16 mouse cellular contexts compared by ENCODE assay signal in the genomic region with DNA sequence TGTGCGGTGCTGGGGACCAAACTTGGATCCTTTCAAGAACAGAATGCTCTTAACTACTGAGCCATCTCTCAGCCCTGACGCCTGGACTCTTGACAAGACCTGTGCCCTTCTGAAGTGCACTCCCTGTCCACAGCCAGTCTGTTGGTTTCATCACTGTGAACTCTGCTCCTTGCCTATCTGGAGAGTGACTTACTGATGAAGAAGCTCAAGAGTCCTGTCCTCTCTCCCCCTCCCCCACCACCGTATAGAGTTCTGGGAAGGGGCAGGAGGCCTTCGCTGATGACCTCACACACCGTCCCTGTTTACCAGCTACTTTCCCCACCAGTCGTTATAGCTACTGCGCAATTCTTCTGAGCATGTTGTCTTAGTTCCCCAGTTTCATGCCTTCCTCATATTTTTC. TPM values are rescaled to one million over a fixed set of nuclear protein-coding genes. Genes with fewer than 3 reads are reported as not detected.
A peak's percentile ranks its signal among the peaks of the same experiment; 100 is the strongest.
DNase-seq lines count a peak whose midpoint lies in the region; ATAC-seq and TF ChIP-seq lines count a peak whose summit lies in the region.
"Had no signal": no experiment of that assay in that cellular context is flagged by ENCODE, and none has a peak within 500 bp of the region (broad histone marks: within the 10 kb centered on the region; RNA-seq: fewer than 3 reads in every experiment).

No protein-coding gene starts in this region.

- TF ChIP-seq EP300 in stomach, postnatal 0 days (optimal IDR thresholded peaks at IDR 0.05): no peak
- TF ChIP-seq EP300 in liver, postnatal 0 days (IDR thresholded peaks at IDR 0.05; ENCODE audit: low read depth): peak; percentile 88

- H3K4me1 ChIP-seq in kidney, adult 2 months (ENCODE audit: control insufficient read depth, insufficient read depth, low read length): peaks cover 4% of the 10 kb centered on the region; the same call in 1 of the 2 replicates
- H3K4me1 ChIP-seq in kidney, embryonic 16.5 days (ENCODE audit: insufficient read depth, low read length): peaks cover 24% of the 10 kb centered on the region
- H3K4me1 ChIP-seq in stomach, embryonic 16.5 days (ENCODE audit: control insufficient read depth, insufficient read depth, low read length): peaks cover 17% of the 10 kb centered on the region
- H3K4me1 ChIP-seq in stomach, postnatal 0 days (replicated peaks; ENCODE audit: control insufficient read depth, insufficient read depth): 0 out of 2 replicates have a peak, but pooled peaks cover 2% of the 10 kb centered on the region
- H3K4me1 ChIP-seq in liver, postnatal 0 days (ENCODE audit: insufficient read depth): peaks cover 25% of the 10 kb centered on the region

- no peak for TF ChIP-seq POLR2A in kidney, adult 2 months (IDR thresholded peaks at IDR 0.05; ENCODE audit: low read depth, low read length)

- WGBS in kidney, adult 2 months: 66% methylated on average over 7 of the region's 7 CpGs
- 64% methylated on average over 7 of the region's 7 CpGs for WGBS in kidney, embryonic 16.5 days
- WGBS in stomach, embryonic 16.5 days: 71% methylated on average over 7 of the region's 7 CpGs
- WGBS in stomach, postnatal 0 days: 74% methylated on average over 7 of the region's 7 CpGs
- WGBS in liver, postnatal 0 days (ENCODE audit: insufficient replicate concordance): 53% methylated on average over 7 of the region's 7 CpGs

- H3K4me2 ChIP-seq in kidney, embryonic 16.5 days (replicated peaks; ENCODE audit: low read depth, low read length): no peak overlapping the region
- no peak overlapping the region for H3K4me2 ChIP-seq in stomach, embryonic 16.5 days (ENCODE audit: low read depth, low read length)
- no peak overlapping the region for H3K4me2 ChIP-seq in stomach, postnatal 0 days (replicated peaks; ENCODE audit: low read depth)
- H3K4me2 ChIP-seq in liver, postnatal 0 days (ENCODE audit: low read depth, low read length): no peak overlapping the region
- H3K4me2 ChIP-seq: hindbrain, embryonic 15.5 days had no signal

- no peak for TF ChIP-seq CTCF in kidney, adult 2 months (conservative IDR thresholded peaks at IDR 0.05; ENCODE audit: insufficient read depth, insufficient read length, low read depth, low read length)
- TF ChIP-seq CTCF in stomach, postnatal 0 days (IDR thresholded peaks at IDR 0.05; ENCODE audit: low read depth): no peak
- no peak for TF ChIP-seq CTCF in liver, postnatal 0 days (IDR thresholded peaks at IDR 0.05; ENCODE audit: low read depth)

- peak; percentile 53 for DNase-seq in kidney, adult 2 months
- no peak for DNase-seq in stomach, postnatal 0 days (ENCODE audit: low spot score)
- peak; percentile 68 for DNase-seq in liver, postnatal 0 days
- DNase-seq in spleen, postnatal 10 days (ENCODE audit: low spot score in 2 of 2): no peak
- DNase-seq: cerebellum, adult 2 months; forebrain, postnatal 0 days; gastrocnemius, adult 2 months; heart, postnatal 14 days; layer of hippocampus, adult 9-11 months; lung, adult 2 months had no signal

- no peak overlapping the region for H3K27ac ChIP-seq in kidney, adult 2 months (ENCODE audit: insufficient read depth, low read depth, low read length)
- no peak overlapping the region for H3K27ac ChIP-seq in kidney, embryonic 16.5 days (ENCODE audit: low read length)
- H3K27ac ChIP-seq in stomach, embryonic 16.5 days (ENCODE audit: low read length): no peak overlapping the region
- H3K27ac ChIP-seq in stomach, postnatal 0 days (replicated peaks): no peak overlapping the region
- H3K27ac ChIP-seq in liver, postnatal 0 days (ENCODE audit: low read depth): peak overlapping the region; percentile 80
- H3K27ac ChIP-seq: gastrocnemius, adult 2 months; hindbrain, embryonic 15.5 days had no signal

- H3K4me3 ChIP-seq in kidney, adult 2 months (ENCODE audit: insufficient read depth, low read depth, low read length): no peak overlapping the region
- H3K4me3 ChIP-seq in kidney, embryonic 16.5 days (ENCODE audit: low read length): no peak overlapping the region
- H3K4me3 ChIP-seq in stomach, embryonic 16.5 days (replicated peaks; ENCODE audit: low read length): no peak overlapping the region
- no peak overlapping the region for H3K4me3 ChIP-seq in stomach, postnatal 0 days (ENCODE audit: low read depth, low read length)
- no peak overlapping the region for H3K4me3 ChIP-seq in liver, postnatal 0 days (ENCODE audit: low read depth, low read length)
- H3K4me3 ChIP-seq: gastrocnemius, adult 2 months; hindbrain, embryonic 15.5 days had no signal

- no peaks in the 10 kb centered on the region for H3K27me3 ChIP-seq in kidney, adult 2 months (replicated peaks; ENCODE audit: control insufficient read depth, insufficient read depth, low read length)
- no peaks in the 10 kb centered on the region for H3K27me3 ChIP-seq in kidney, embryonic 16.5 days (ENCODE audit: insufficient read depth, low read length)
- H3K27me3 ChIP-seq in stomach, embryonic 16.5 days (ENCODE audit: control insufficient read depth, insufficient read depth, low read length): no peaks in the 10 kb centered on the region
- H3K27me3 ChIP-seq in stomach, postnatal 0 days (ENCODE audit: control insufficient read depth, insufficient read depth, low read length): no peaks in the 10 kb centered on the region
- H3K27me3 ChIP-seq in liver, postnatal 0 days (ENCODE audit: insufficient read depth, low read length): no peaks in the 10 kb centered on the region
- H3K27me3 ChIP-seq: hindbrain, embryonic 15.5 days had no signal

- no peaks in the 10 kb centered on the region; the same call in 1 of the 2 replicates for H3K36me3 ChIP-seq in kidney, adult 2 months (ENCODE audit: control insufficient read depth, insufficient read depth, low read length)
- peaks cover 28% of the 10 kb centered on the region for H3K36me3 ChIP-seq in kidney, embryonic 16.5 days (ENCODE audit: insufficient read depth, low read length)
- H3K36me3 ChIP-seq in stomach, embryonic 16.5 days (ENCODE audit: control insufficient read depth, insufficient read depth, low read length): 0 out of 2 replicates have a peak, but pooled peaks cover 11% of the 10 kb centered on the region
- H3K36me3 ChIP-seq in stomach, postnatal 0 days (ENCODE audit: control insufficient read depth, insufficient read depth, low read length): peaks cover 8% of the 10 kb centered on the region; the same call in 1 of the 2 replicates
- peaks cover 20% of the 10 kb centered on the region for H3K36me3 ChIP-seq in liver, postnatal 0 days (replicated peaks; ENCODE audit: insufficient read depth, low read length)
- H3K36me3 ChIP-seq: hindbrain, embryonic 15.5 days had no signal

- ATAC-seq in kidney, embryonic 16.5 days (ENCODE audit: low FRiP score, low TSS enrichment): no peak
- ATAC-seq in stomach, embryonic 16.5 days (ENCODE audit: insufficient read depth, low FRiP score): 0 out of 2 replicates have a peak, but pooled peaks have one; percentile 9
- no peak for ATAC-seq in stomach, postnatal 0 days (ENCODE audit: low FRiP score, low TSS enrichment)
- ATAC-seq in liver, postnatal 0 days: peak; percentile 88
- ATAC-seq in cerebellum, adult (ENCODE audit: insufficient number of reproducible peaks, low FRiP score, low TSS enrichment): no peak
- ATAC-seq: activated CD4-positive, CD25-positive, alpha-beta regulatory T cell, adult 4 months; forebrain, postnatal 0 days; midbrain, embryonic 16.5 days had no signal

- no peak overlapping the region for H3K9ac ChIP-seq in kidney, embryonic 16.5 days (replicated peaks; ENCODE audit: low read length)
- H3K9ac ChIP-seq in stomach, embryonic 16.5 days (ENCODE audit: low read length): no peak overlapping the region
- no peak overlapping the region for H3K9ac ChIP-seq in stomach, postnatal 0 days (ENCODE audit: low read length)
- H3K9ac ChIP-seq in liver, postnatal 0 days (replicated peaks): no peak overlapping the region
- H3K9ac ChIP-seq: forebrain, postnatal 0 days; hindbrain, embryonic 15.5 days had no signal

- H3K9me3 ChIP-seq in kidney, embryonic 16.5 days (ENCODE audit: low read length): no peaks in the 10 kb centered on the region
- no peaks in the 10 kb centered on the region for H3K9me3 ChIP-seq in stomach, embryonic 16.5 days (replicated peaks; ENCODE audit: control insufficient read depth, low read length)
- H3K9me3 ChIP-seq in stomach, postnatal 0 days (ENCODE audit: control insufficient read depth, low read length): no peaks in the 10 kb centered on the region
- no peaks in the 10 kb centered on the region for H3K9me3 ChIP-seq in liver, postnatal 0 days (ENCODE audit: low read length)
- H3K9me3 ChIP-seq: hindbrain, embryonic 15.5 days had no signal

RNA-seq across cellular contexts. Expression of gene Notch2, which starts 55.8 kb away (rescaled TPM):
- polyA plus RNA-seq in kidney, adult 2 months (2012; rRNA removed): 16.3 and 20.0 TPM in 2 replicates
- polyA plus RNA-seq in kidney, embryonic 16.5 days (2015; fragmentation: Nextera tagmentation; extraction: Ambion mirVana): 31.1 and 33.8 TPM in 2 replicates
- polyA plus RNA-seq in stomach, embryonic 16.5 days (2015; fragmentation: Nextera tagmentation; extraction: Ambion mirVana): 20.4 and 23.6 TPM in 2 replicates
- 10.6 TPM in 2 replicates for polyA plus RNA-seq in stomach, postnatal 0 days (2015; fragmentation: Nextera tagmentation; extraction: Ambion mirVana)
- polyA plus RNA-seq in liver, postnatal 0 days (2015; fragmentation: Nextera tagmentation; extraction: Ambion mirVana): 5.1 and 6.2 TPM in 2 replicates

Comparison
In these comparisons a context has a peak if more than half of its experiments do, and no peak if none do; other contexts are left out.
1. ATAC-seq: peak in stomach, embryonic 16.5 days (single experiment) and liver, postnatal 0 days (single experiment); none in kidney, embryonic 16.5 days (single experiment), stomach, postnatal 0 days (single experiment) and cerebellum, adult (single experiment).
2. DNase-seq: peak in kidney, adult 2 months (single experiment) and liver, postnatal 0 days (single experiment); none in stomach, postnatal 0 days (single experiment) and spleen, postnatal 10 days (0 of 2).